Mouse (Mus musculus): Measurements from ENCODE around the gene Emilin3. TPM values are rescaled to one million over a fixed set of nuclear protein-coding genes. Genes with fewer than 3 reads are reported as not detected.

The Emilin3 gene
- polyA plus RNA-seq, 1 experiment, result 0.08 TPM

DNA sequence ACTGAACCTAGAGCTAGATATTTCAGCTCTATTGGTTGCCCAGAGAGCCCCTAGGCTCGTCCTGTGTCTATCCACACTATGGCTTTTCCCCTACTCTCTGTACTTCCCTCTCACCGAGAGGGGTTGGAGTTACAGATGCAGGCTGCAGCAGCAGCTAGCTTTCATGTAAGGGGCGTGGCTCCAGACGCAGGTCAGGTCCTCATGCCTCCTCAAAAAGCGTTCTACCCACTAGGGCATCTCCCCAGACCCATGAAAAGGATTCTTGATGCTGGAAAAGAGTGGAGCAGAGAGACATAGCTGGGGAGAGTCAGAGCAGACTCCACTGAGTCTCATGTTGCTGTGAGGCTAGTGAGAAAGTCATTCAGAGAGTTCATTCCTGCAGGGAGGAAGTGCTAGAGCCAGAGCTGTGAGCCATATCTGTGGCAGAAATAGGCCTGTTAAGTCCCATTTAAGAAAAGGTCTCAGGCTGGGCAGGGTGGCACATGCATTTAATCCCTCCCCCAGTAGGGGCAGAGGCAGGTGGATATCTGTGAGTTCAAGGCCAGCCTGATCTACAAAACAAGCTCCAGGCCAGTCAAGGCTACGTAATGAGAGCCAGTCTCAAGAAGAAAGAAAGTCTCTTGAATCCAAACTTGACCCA is 30.5 kb downstream of the Emilin3 start:
- DNase-seq, result no peak
- no peak for TF ChIP-seq POLR2A (IDR thresholded peaks at IDR 0.05; ENCODE audit: borderline replicate concordance, extremely low read depth, low read depth, low read length)
- no peak for TF ChIP-seq CTCF (IDR thresholded peaks at IDR 0.05; ENCODE audit: insufficient read depth, low read length)
- WGBS, result 61% methylated on average over 6 of the region's 6 CpGs
- peaks cover 12% of the 10 kb centered on the region; the same call in 1 of the 2 replicates for H3K4me1 ChIP-seq (ENCODE audit: control insufficient read depth, insufficient read depth, low read length)
- no peak overlapping the region for H3K4me3 ChIP-seq (replicated peaks; ENCODE audit: extremely low read depth, low read depth, low read length)

DNA sequence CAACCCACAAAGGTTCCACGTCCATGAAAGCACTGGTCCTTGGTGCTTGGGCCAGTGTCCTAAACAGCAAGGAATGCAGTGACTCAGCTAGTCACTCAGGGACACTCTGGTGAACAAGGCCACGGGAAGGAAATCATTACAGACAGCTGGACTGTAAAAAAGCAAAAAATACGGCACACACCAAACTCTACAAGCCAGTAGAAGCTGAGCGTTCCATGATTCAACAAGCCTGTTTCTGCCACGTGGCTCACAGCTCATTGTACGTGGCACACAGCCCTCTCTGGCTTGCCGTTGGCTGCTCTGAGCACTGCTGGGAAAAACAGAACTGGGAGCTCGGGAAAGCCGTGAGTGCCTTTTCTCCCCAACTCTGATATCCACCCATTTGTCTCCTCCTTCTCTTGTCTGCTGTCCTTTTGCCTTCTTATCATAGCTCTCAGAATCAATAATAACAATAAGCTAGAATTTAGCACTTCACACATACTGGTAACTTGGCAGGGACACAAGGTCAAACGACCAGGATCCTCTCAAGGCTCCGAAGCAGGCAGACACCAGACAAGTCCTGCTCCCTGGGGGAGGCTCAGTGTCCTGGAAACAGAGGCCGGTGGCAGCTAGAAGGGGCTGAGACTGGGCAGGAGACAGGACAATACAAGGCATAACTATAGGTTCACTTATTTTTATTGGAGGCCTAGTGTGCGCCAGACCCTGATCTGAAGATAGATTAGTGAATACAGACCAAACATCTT is 31.5 kb downstream of the Emilin3 start, which contains the start of gene Lpin3:
Gene Lpin3, plus strand, starts transcription at position 218 of the 743 bp plus-strand sequence.
- Histone ChIP-seq H3K4me3 (replicated peaks; ENCODE audit: extremely low read depth, low read depth, low read length) (peak within 1 kb of the TSS; percentile 22), H3K4me1 (ENCODE audit: control insufficient read depth, insufficient read depth, low read length) (peaks cover 12% of the 10 kb centered on the region; the same call in 1 of the 2 replicates)
- peak; percentile 33 for DNase-seq
- WGBS, result 34% methylated on average over 13 of the region's 13 CpGs
- TF ChIP-seq CTCF (IDR thresholded peaks at IDR 0.05; ENCODE audit: insufficient read depth, low read length), result no peak
- TF ChIP-seq POLR2A (IDR thresholded peaks at IDR 0.05; ENCODE audit: borderline replicate concordance, extremely low read depth, low read depth, low read length), result peak; percentile 42; the same call in 1 of the 2 replicates

DNA sequence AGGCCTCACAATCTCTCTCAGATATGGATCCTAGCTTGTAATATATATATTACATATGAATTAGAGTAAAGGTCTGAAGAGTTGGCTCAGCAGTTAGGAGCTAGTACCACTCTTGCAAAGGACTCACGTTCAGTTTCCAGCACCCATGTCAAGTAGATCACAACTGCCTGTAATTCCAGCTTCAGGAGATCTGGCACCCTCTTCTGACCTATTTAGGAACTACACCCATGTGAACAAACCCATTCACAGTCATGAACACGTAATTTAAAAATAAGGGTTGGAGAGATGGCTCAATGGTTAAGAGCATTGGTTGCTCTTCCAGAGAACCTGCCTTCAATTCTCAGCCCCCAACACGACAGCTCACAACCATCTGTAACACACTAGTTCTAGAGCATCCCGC is 36.0 kb downstream of the Emilin3 start:
- 93% methylated on average over 4 of the region's 4 CpGs for WGBS
- TF ChIP-seq CTCF (IDR thresholded peaks at IDR 0.05; ENCODE audit: insufficient read depth, low read length), result no peak
- TF ChIP-seq POLR2A (IDR thresholded peaks at IDR 0.05; ENCODE audit: borderline replicate concordance, extremely low read depth, low read depth, low read length), result no peak
- H3K4me1 ChIP-seq (ENCODE audit: control insufficient read depth, insufficient read depth, low read length), result peaks cover 5% of the 10 kb centered on the region
- no peak for DNase-seq
- no peak overlapping the region for H3K4me3 ChIP-seq (replicated peaks; ENCODE audit: extremely low read depth, low read depth, low read length)

- Histone ChIP-seq H3K4me1 (ENCODE audit: control insufficient read depth, insufficient read depth, low read length) (no peaks in the 10 kb centered on the region; the same call in none of the 2 replicates), H3K4me3 (replicated peaks; ENCODE audit: extremely low read depth, low read depth, low read length) (no peak overlapping the region)
- no peak for TF ChIP-seq CTCF (IDR thresholded peaks at IDR 0.05; ENCODE audit: insufficient read depth, low read length)
- no peak for TF ChIP-seq POLR2A (IDR thresholded peaks at IDR 0.05; ENCODE audit: borderline replicate concordance, extremely low read depth, low read depth, low read length)
- no peak for DNase-seq
- WGBS, result 42% methylated on average over 5 of the region's 5 CpGs
Observed at GRCm38 (mm10) chr2:160874231-160874877, 37.8 kb downstream of the Emilin3 start.

GRCm38 (mm10) chr2:160872890-160873382 is 39.2 kb downstream of the Emilin3 start, which contains the start of gene Zhx3:
Zhx3 (minus strand) TSS chr2:160872998.
- peaks cover 3% of the 10 kb centered on the region for H3K4me1 ChIP-seq (ENCODE audit: control insufficient read depth, insufficient read depth, low read length)
- peak; percentile 88 for DNase-seq
- WGBS, result under 1% methylated on average over 44 of the region's 48 CpGs
- H3K4me3 ChIP-seq (replicated peaks; ENCODE audit: extremely low read depth, low read depth, low read length), result peak within 1 kb of the TSS; percentile 76
- TF ChIP-seq POLR2A (IDR thresholded peaks at IDR 0.05; ENCODE audit: borderline replicate concordance, extremely low read depth, low read depth, low read length) (peak; percentile 57; the same call in 1 of the 2 replicates), CTCF (IDR thresholded peaks at IDR 0.05; ENCODE audit: insufficient read depth, low read length) (no peak)

DNA sequence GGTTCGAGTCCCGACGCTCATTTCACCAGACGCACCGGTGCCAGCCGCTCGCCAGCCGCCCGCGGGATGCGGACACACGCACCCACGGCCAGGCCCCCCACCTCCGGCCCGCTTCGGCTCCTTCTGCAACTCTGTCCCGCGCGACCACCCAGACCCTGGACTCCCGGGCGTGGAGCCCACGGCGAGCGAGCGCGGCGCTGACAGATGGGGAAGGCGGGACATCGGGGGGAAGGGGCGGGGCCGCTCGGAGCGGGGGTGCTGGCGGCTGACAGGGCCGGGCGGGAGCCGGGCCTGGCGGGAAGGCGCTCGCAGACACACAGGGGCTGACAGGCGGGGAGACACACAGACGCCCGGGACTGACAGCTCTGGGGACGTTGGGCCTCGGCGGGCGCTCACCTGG is 39.7 kb downstream of the Emilin3 start:
- peak; percentile 72 for DNase-seq
- WGBS, result under 1% methylated on average over 29 of the region's 47 CpGs
- Histone ChIP-seq H3K4me1 (ENCODE audit: control insufficient read depth, insufficient read depth, low read length) (peaks cover 3% of the 10 kb centered on the region), H3K4me3 (replicated peaks; ENCODE audit: extremely low read depth, low read depth, low read length) (peak overlapping the region; percentile 76)
- TF ChIP-seq POLR2A (IDR thresholded peaks at IDR 0.05; ENCODE audit: borderline replicate concordance, extremely low read depth, low read depth, low read length) (peak; percentile 20; the same call in 1 of the 2 replicates), CTCF (IDR thresholded peaks at IDR 0.05; ENCODE audit: insufficient read depth, low read length) (no peak)

DNA sequence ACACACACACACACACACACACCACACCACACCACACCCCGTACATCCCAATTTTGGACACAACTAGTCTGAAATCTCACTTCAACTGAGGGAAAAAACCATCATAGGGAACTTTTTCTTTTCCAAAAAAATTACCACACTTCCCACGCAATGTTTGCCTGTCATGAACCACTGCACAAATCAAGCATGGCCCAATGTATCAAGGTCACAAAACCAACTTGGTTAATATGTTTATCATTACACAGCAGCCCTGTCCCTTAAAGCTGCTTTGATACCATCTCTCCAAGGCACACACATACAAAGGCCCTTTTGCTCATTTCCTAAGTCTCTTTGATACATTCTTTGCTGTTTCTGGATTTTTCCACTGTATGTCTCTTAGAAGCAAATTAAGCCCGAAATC is 40.8 kb downstream of the Emilin3 start:
- DNase-seq, result no peak
- H3K4me1 ChIP-seq (ENCODE audit: control insufficient read depth, insufficient read depth, low read length), result peaks cover 3% of the 10 kb centered on the region
- peak overlapping the region; percentile 32 for H3K4me3 ChIP-seq (replicated peaks; ENCODE audit: extremely low read depth, low read depth, low read length)
- TF ChIP-seq CTCF (IDR thresholded peaks at IDR 0.05; ENCODE audit: insufficient read depth, low read length), result no peak
- TF ChIP-seq POLR2A (IDR thresholded peaks at IDR 0.05; ENCODE audit: borderline replicate concordance, extremely low read depth, low read depth, low read length), result no peak
- WGBS, result 61% methylated on average over 3 of the region's 3 CpGs

GRCm38 (mm10) chr2:160869446-160869845 is 42.7 kb downstream of the Emilin3 start:
- TF ChIP-seq CTCF (IDR thresholded peaks at IDR 0.05; ENCODE audit: insufficient read depth, low read length) (no peak), POLR2A (IDR thresholded peaks at IDR 0.05; ENCODE audit: borderline replicate concordance, extremely low read depth, low read depth, low read length) (no peak)
- no peak overlapping the region for H3K4me3 ChIP-seq (replicated peaks; ENCODE audit: extremely low read depth, low read depth, low read length)
- 73% methylated on average over 3 of the region's 3 CpGs for WGBS
- no peak for DNase-seq
- H3K4me1 ChIP-seq (ENCODE audit: control insufficient read depth, insufficient read depth, low read length), result peaks cover 3% of the 10 kb centered on the region

- Histone ChIP-seq H3K4me3 (replicated peaks; ENCODE audit: extremely low read depth, low read depth, low read length) (no peak overlapping the region), H3K4me1 (ENCODE audit: control insufficient read depth, insufficient read depth, low read length) (peaks cover 11% of the 10 kb centered on the region)
- TF ChIP-seq POLR2A (IDR thresholded peaks at IDR 0.05; ENCODE audit: borderline replicate concordance, extremely low read depth, low read depth, low read length) (no peak), CTCF (IDR thresholded peaks at IDR 0.05; ENCODE audit: insufficient read depth, low read length) (no peak)
- WGBS, result 92% methylated on average over 2 of the region's 2 CpGs
- DNase-seq, result no peak
Observed at GRCm38 (mm10) chr2:160865266-160865665, 46.9 kb downstream of the Emilin3 start.
